Mouse (Mus musculus): ENCODE data around the gene Cdk13. TPM values are rescaled to one million over a fixed set of nuclear protein-coding genes. Genes with fewer than 3 reads are reported as not detected.

The Cdk13 gene
- total RNA-seq (2021) = 10 to 100 TPM; 55.9 to 71.6 TPM
- long read RNA-seq, experiment 1, full-length matches to known transcripts = 6 of 23 reads
- long read RNA-seq, experiment 1, partial matches to known transcripts = 4 of 23 reads
- long read RNA-seq, experiment 1, other reads (novel, unspliced or antisense) = 13 of 23 reads
- long read RNA-seq, experiment 2, full-length matches to known transcripts = 14 of 25 reads
- long read RNA-seq, experiment 2, partial matches to known transcripts = 6 of 25 reads
- long read RNA-seq, experiment 2, other reads (novel, unspliced or antisense) = 5 of 25 reads

- Histone ChIP-seq H3K27ac (peak within 1 kb of the TSS; percentile 99), H3K4me3 (peak within 1 kb of the TSS; percentile 65)
- no peak; the same call in 1 of the 2 replicates for TF ChIP-seq CTCF (IDR thresholded peaks at IDR 0.05)
- intact Hi-C loops (cut with DNase I) = loop anchor here (1.0 kb wide), 2 partner anchors 33 to 110 kb away; partner anchors contain the start of genes Mplkip and Sugct
- DNase-seq (ENCODE audit: extremely low spot score in 1 of 2, low spot score in 2 of 2) = peak; percentile 99
These were observed at the start of gene Cdk13 for GRCm38 (mm10) chr13:17804909-17805613. Gene Cdk13, minus strand, starts transcription at chr13:17805097.

DNA sequence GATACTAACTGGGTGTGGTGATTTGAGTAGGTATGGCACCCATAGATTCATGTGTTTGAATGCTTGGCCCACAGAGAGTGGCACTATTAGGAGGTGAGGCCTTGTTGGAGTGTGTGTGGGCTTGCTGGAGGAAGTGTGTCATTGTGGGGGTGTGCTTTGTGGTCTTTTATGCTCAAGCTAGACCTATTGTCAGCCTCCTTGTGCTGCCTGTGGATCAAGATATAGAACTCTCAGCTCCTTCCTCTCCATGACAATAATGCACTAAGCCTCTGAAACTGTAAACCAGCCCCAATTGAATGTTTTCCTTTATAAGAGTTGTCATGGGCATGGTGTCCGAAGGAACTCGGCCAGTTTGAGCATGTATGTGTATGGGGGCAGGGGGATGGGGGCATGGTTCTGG, 38.4 kb upstream of the Cdk13 start:
- TF ChIP-seq CTCF (IDR thresholded peaks at IDR 0.05) = no peak
- intact Hi-C loops (cut with DNase I) = no loop called here
- no peak overlapping the region for H3K27ac ChIP-seq
- no peak for DNase-seq (ENCODE audit: extremely low spot score in 1 of 2, low spot score in 2 of 2)
- no peak overlapping the region for H3K4me3 ChIP-seq

- TF ChIP-seq CTCF (IDR thresholded peaks at IDR 0.05) = no peak
- intact Hi-C loops (cut with DNase I) = no loop called here
- DNase-seq (ENCODE audit: extremely low spot score in 1 of 2, low spot score in 2 of 2) = no peak
- Histone ChIP-seq H3K27ac (no peak overlapping the region), H3K4me3 (no peak overlapping the region)
These were observed 37.9 kb upstream of the Cdk13 start for GRCm38 (mm10) chr13:17842756-17843155.

DNA sequence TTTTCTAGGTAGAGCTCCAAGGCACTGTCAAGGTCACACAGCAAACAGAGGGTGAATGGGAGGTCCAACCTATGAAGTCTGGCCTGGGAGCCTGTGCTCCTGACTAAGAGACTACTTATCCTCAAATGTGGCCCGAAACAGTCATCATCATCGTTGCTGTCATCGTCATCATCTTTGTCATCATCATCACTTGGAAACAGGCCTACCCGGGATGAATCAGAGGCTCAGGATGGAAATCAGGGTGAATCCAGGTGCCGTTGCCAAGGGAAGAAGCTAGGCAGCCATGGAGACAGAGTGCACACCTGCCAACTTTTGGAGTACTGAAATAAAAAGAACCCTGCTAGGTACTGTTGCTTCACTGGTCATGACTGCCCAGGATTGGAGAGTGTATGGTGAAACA, 34.2 kb upstream of the Cdk13 start:
- intact Hi-C loops (cut with DNase I) = no loop called here
- peak; percentile 36 to 47 for DNase-seq (ENCODE audit: extremely low spot score in 1 of 2, low spot score in 2 of 2)
- TF ChIP-seq CTCF (IDR thresholded peaks at IDR 0.05) = no peak
- Histone ChIP-seq H3K4me3 (no peak overlapping the region), H3K27ac (no peak overlapping the region; the same call in 1 of the 2 replicates)

DNA sequence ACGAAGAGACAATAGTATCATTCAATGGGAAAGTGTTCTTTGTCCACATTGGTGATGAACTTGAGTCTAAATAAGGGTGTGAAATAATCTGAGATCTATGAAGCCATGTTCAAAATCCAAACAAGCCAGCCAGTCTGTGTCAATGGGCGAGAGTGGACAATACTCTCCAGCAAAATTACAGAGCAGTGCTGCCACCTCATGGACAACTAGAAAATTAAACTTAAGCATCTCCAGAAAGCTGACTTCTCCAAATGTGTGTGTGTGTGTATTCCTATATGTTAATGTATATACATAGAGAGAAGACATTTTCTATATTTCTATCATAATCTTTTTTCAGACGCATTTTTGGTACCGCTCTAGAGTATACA, 33.6 kb upstream of the Cdk13 start:
- Histone ChIP-seq H3K4me3 (no peak overlapping the region), H3K27ac (no peak overlapping the region)
- intact Hi-C loops (cut with DNase I) = loop anchor here (1.0 kb wide), 1 partner anchor 92 kb away; no protein-coding TSS in a partner anchor
- peak; percentile 68 for TF ChIP-seq CTCF (IDR thresholded peaks at IDR 0.05)
- peak; percentile 59 to 62 for DNase-seq (ENCODE audit: extremely low spot score in 1 of 2, low spot score in 2 of 2)

GRCm38 (mm10) chr13:17837610-17838483, 33.0 kb upstream of the Cdk13 start:
- intact Hi-C loops (cut with DNase I) = loop anchor here (1.0 kb wide), 2 partner anchors 92 to 145 kb away; no protein-coding TSS in a partner anchor
- Histone ChIP-seq H3K27ac (no peak overlapping the region), H3K4me3 (no peak overlapping the region)
- TF ChIP-seq CTCF (IDR thresholded peaks at IDR 0.05) = peak; percentile 85
- DNase-seq (ENCODE audit: extremely low spot score in 1 of 2, low spot score in 2 of 2) = peak; percentile 25 to 52

DNA sequence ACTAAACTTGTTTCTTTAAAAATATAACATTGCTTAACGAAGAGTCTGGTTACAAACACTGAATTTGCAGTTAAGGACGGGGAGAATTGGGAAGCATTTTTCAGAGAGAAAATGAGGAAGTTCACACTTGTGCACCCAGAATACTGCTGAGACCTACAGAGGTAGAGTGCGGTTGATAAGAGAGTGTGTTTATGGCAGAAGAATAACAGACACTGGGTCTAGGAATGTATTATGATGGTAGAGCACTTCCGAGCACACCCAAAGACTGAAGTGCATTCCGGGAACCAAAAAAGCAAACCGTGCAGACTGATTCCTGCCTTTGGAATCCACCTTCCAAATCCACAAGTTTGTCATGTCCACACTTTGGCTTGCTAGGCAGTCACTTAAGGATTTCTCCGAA, 31.9 kb upstream of the Cdk13 start:
- Histone ChIP-seq H3K4me3 (no peak overlapping the region), H3K27ac (no peak overlapping the region)
- intact Hi-C loops (cut with DNase I) = loop anchor here (1.0 kb wide), 1 partner anchor 146 kb away; no protein-coding TSS in a partner anchor
- no peak for DNase-seq (ENCODE audit: extremely low spot score in 1 of 2, low spot score in 2 of 2)
- no peak for TF ChIP-seq CTCF (IDR thresholded peaks at IDR 0.05)

- DNase-seq (ENCODE audit: extremely low spot score in 1 of 2, low spot score in 2 of 2) = no peak
- Histone ChIP-seq H3K27ac (no peak overlapping the region), H3K4me3 (no peak overlapping the region)
- no peak for TF ChIP-seq CTCF (IDR thresholded peaks at IDR 0.05)
- intact Hi-C loops (cut with DNase I) = no loop called here
These were observed 28.0 kb upstream of the Cdk13 start for GRCm38 (mm10) chr13:17832940-17833339.

DNA sequence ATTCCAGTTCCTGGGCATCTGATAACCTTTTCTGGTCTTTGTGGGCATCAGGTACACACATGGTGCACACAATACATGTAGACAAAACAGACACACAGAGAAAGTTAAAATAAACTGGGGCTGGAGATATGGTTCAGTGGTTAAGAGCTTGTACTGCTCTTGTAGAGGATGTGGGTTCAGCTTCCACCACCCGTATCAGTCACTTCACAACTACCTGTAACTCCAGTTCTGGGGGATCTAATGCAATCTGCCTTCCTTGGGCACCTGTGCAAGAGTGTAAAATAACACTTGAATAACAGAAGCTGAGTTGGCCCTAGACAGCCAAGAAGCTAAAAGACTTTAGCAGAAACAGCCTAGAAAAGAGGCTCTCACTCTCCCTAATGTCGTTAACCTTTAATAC, 12.3 kb upstream of the Cdk13 start:
- intact Hi-C loops (cut with DNase I) = no loop called here
- no peak for TF ChIP-seq CTCF (IDR thresholded peaks at IDR 0.05)
- Histone ChIP-seq H3K27ac (no peak overlapping the region), H3K4me3 (no peak overlapping the region)
- DNase-seq (ENCODE audit: extremely low spot score in 1 of 2, low spot score in 2 of 2) = no peak

GRCm38 (mm10) chr13:17805614-17805975, 698 bp upstream of the Cdk13 start:
- TF ChIP-seq CTCF (IDR thresholded peaks at IDR 0.05) = no peak
- no peak for DNase-seq (ENCODE audit: extremely low spot score in 1 of 2, low spot score in 2 of 2)
- H3K4me3 ChIP-seq = peak overlapping the region; percentile 65
- intact Hi-C loops (cut with DNase I) = loop anchor here (1.0 kb wide), 1 partner anchor 110 kb away; the partner anchor contains the start of genes Mplkip and Sugct
- H3K27ac ChIP-seq = peak overlapping the region; percentile 99

DNA sequence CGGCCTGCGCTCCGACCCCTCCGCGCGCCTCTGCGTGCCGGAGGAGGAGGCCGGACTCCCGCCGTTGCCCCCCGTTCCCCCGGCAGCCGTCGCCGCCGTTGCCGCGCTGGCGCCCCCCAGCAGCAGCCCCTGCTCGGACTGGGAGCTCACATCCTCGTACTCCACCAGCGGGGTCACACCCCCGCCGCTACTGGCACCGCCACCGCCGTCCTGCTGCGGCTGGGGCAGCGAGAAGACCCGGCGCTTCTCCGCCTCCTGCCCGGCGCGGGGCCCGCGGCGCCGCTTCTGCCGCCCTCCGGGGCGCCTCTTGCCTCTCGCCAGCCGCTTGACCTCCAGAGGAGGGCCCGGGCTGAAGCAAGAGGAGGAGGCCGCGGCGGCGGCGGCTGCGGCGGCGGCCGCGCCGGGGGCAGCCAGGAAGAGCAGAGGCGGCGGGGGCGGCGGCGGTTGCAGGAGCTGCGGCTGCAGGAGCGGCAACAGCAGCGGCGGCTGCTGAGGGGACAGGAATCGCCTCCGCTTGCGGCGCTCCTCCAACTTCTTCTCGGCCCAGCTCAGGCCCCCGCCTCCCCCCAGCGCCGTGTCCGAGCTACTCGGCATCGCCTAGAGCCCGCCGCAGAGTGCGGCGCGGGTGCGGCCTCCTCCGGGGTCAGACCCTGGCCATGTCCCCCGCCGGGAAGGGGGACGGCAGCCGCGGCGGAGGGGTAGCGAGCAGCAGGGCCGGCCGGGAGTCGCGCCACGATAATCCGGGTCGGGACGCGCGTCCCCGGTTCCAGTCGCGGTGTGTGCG, 647 bp downstream of the Cdk13 start:
- Histone ChIP-seq H3K4me3 (peak overlapping the region; percentile 65), H3K27ac (peak overlapping the region; percentile 99)
- intact Hi-C loops (cut with DNase I) = loop anchor here (1.0 kb wide), 1 partner anchor 32 kb away; no protein-coding TSS in a partner anchor
- DNase-seq (ENCODE audit: extremely low spot score in 1 of 2, low spot score in 2 of 2) = peak; percentile 57 to 59
- no peak for TF ChIP-seq CTCF (IDR thresholded peaks at IDR 0.05)

Data from left cerebral cortex, adult 2 months (tissue).